Mouse (Mus musculus): Measurements from ENCODE around the gene Gm14399. TPM values are rescaled to one million over a fixed set of nuclear protein-coding genes. Genes with fewer than 3 reads are reported as not detected.

Gene Gm14399
- 7.7 and 12.5 TPM in 2 replicates for polyA plus RNA-seq (2021; fragmentation: Nextera tagmentation)
- long read RNA-seq, experiment 1, transcript Gm14399-203 (3 exons, 703 nt), result major isoform, 11 of 16 reads
- long read RNA-seq, experiment 1, partial matches to known transcripts, result 0 of 16 reads
- long read RNA-seq, experiment 1, other reads (novel, unspliced or antisense), result 4 of 16 reads
- long read RNA-seq, experiment 2, transcript Gm14399-204 (4 exons, 1,911 nt), result minor isoform, 5 of 43 reads
- long read RNA-seq, experiment 2, transcript Gm14399-203 (3 exons, 703 nt), result major isoform, 19 of 43 reads
- long read RNA-seq, experiment 2, partial matches to known transcripts, result 7 of 43 reads
- long read RNA-seq, experiment 2, other reads (novel, unspliced or antisense), result 12 of 43 reads

GRCm38 (mm10) chr2:175141993-175142295 lies at the start of gene Gm14399:
Gene Gm14399, minus strand, starts transcription at chr2:175142012.

GRCm38 (mm10) chr2:175175401-175176180 lies 33.8 kb upstream of the Gm14399 start, which contains the start of gene Gm14443:
Gene Gm14443, minus strand, starts transcription at chr2:175175871.

Other genes with a start within 250 kb of the Gm14399 start
- gene Gm14444, start 131.8 kb downstream of the Gm14399 start, polyA plus RNA-seq (2021; fragmentation: Nextera tagmentation), result 0.23 and 0.24 TPM in 2 replicates
- 0.62 and 0.63 TPM in 2 replicates for gene Gm14393, start 74.2 kb downstream of the Gm14399 start, polyA plus RNA-seq (2021; fragmentation: Nextera tagmentation)
- gene Gm14443, start 33.9 kb upstream of the Gm14399 start, polyA plus RNA-seq (2021; fragmentation: Nextera tagmentation), result 0.18 and 0.36 TPM in 2 replicates
- 2.3 and 4.3 TPM in 2 replicates for gene Gm14391, start 64.9 kb upstream of the Gm14399 start, polyA plus RNA-seq (2021; fragmentation: Nextera tagmentation)
- not detected in 2 replicates for gene Gm14440, start 133.1 kb upstream of the Gm14399 start, polyA plus RNA-seq (2021; fragmentation: Nextera tagmentation)
- gene Gm4631, start 196.2 kb upstream of the Gm14399 start, polyA plus RNA-seq (2021; fragmentation: Nextera tagmentation), result 7.6 and 8.0 TPM in 2 replicates
- 6.9 and 10.6 TPM in 2 replicates for gene Zfp968, start 230.4 kb upstream of the Gm14399 start, polyA plus RNA-seq (2021; fragmentation: Nextera tagmentation)

Data from layer of hippocampus, adult 6 months (tissue).